Mouse (Mus musculus): ENCODE measurements around the gene Rbm24.

Gene Rbm24

GRCm38 (mm10) chr13:46418141-46418601, at the start of gene Rbm24:
TSS of gene Rbm24 (plus strand) at chr13:46418434.
- DNase-seq (ENCODE audit: low read depth, low spot score) = peak; percentile 67

GRCm38 (mm10) chr13:46372884-46373283, 45.4 kb upstream of the Rbm24 start:
- DNase-seq (ENCODE audit: low read depth, low spot score) = no peak

GRCm38 (mm10) chr13:46375371-46375770, 42.9 kb upstream of the Rbm24 start:
- no peak for DNase-seq (ENCODE audit: low read depth, low spot score)

- DNase-seq (ENCODE audit: low read depth, low spot score) = no peak
Measured at GRCm38 (mm10) chr13:46387396-46387795, 30.8 kb upstream of the Rbm24 start.

GRCm38 (mm10) chr13:46391654-46392053, 26.6 kb upstream of the Rbm24 start:
- DNase-seq (ENCODE audit: low read depth, low spot score) = no peak

- no peak for DNase-seq (ENCODE audit: low read depth, low spot score)
Measured at GRCm38 (mm10) chr13:46392893-46393292, 25.3 kb upstream of the Rbm24 start.

- DNase-seq (ENCODE audit: low read depth, low spot score) = no peak
Measured at GRCm38 (mm10) chr13:46393936-46394335, 24.3 kb upstream of the Rbm24 start.

GRCm38 (mm10) chr13:46397235-46397634, 21.0 kb upstream of the Rbm24 start:
- no peak for DNase-seq (ENCODE audit: low read depth, low spot score)

GRCm38 (mm10) chr13:46407151-46407550, 11.1 kb upstream of the Rbm24 start:
- DNase-seq (ENCODE audit: low read depth, low spot score) = no peak

- no peak for DNase-seq (ENCODE audit: low read depth, low spot score)
Measured at GRCm38 (mm10) chr13:46412247-46412646, 6.0 kb upstream of the Rbm24 start.

- no peak for DNase-seq (ENCODE audit: low read depth, low spot score)
Measured at GRCm38 (mm10) chr13:46413588-46413987, 4.6 kb upstream of the Rbm24 start.

- no peak for DNase-seq (ENCODE audit: low read depth, low spot score)
Measured at GRCm38 (mm10) chr13:46414050-46414449, 4.2 kb upstream of the Rbm24 start.

- no peak for DNase-seq (ENCODE audit: low read depth, low spot score)
Measured at GRCm38 (mm10) chr13:46416021-46416420, 2.2 kb upstream of the Rbm24 start.

GRCm38 (mm10) chr13:46417594-46417993, 640 bp upstream of the Rbm24 start:
- DNase-seq (ENCODE audit: low read depth, low spot score) = no peak

- DNase-seq (ENCODE audit: low read depth, low spot score) = peak; percentile 17
Measured at GRCm38 (mm10) chr13:46418731-46419545, 704 bp downstream of the Rbm24 start.

- DNase-seq (ENCODE audit: low read depth, low spot score) = no peak
Measured at GRCm38 (mm10) chr13:46419648-46420047, 1.4 kb downstream of the Rbm24 start.

GRCm38 (mm10) chr13:46420095-46420494, 1.9 kb downstream of the Rbm24 start:
- no peak for DNase-seq (ENCODE audit: low read depth, low spot score)

GRCm38 (mm10) chr13:46423805-46424204, 5.6 kb downstream of the Rbm24 start:
- DNase-seq (ENCODE audit: low read depth, low spot score) = no peak

GRCm38 (mm10) chr13:46424376-46424775, 6.1 kb downstream of the Rbm24 start:
- no peak for DNase-seq (ENCODE audit: low read depth, low spot score)

- no peak for DNase-seq (ENCODE audit: low read depth, low spot score)
Measured at GRCm38 (mm10) chr13:46426651-46427269, 8.5 kb downstream of the Rbm24 start.

- peak; percentile 12 for DNase-seq (ENCODE audit: low read depth, low spot score)
Measured at GRCm38 (mm10) chr13:46428964-46429363, 10.7 kb downstream of the Rbm24 start.

- no peak for DNase-seq (ENCODE audit: low read depth, low spot score)
Measured at GRCm38 (mm10) chr13:46429866-46430265, 11.6 kb downstream of the Rbm24 start.
